Mouse (Mus musculus): ENCODE data around the gene Agap1.

Agap1 gene

GRCm38 (mm10) chr1:89576174-89576890 is 121.7 kb downstream of the Agap1 start:
- no peak for DNase-seq (ENCODE audit: low read depth, low spot score)

- DNase-seq (ENCODE audit: low read depth, low spot score), result peak; percentile 90
Observed at GRCm38 (mm10) chr1:89576985-89577384, 122.4 kb downstream of the Agap1 start.

- peak; percentile 79 for DNase-seq (ENCODE audit: low read depth, low spot score)
Observed at GRCm38 (mm10) chr1:89580031-89580998, 125.7 kb downstream of the Agap1 start.

GRCm38 (mm10) chr1:89580999-89581765 is 126.6 kb downstream of the Agap1 start:
- no peak for DNase-seq (ENCODE audit: low read depth, low spot score)

- no peak for DNase-seq (ENCODE audit: low read depth, low spot score)
Observed at GRCm38 (mm10) chr1:89581766-89582125, 127.1 kb downstream of the Agap1 start.

GRCm38 (mm10) chr1:89583369-89583768 is 128.8 kb downstream of the Agap1 start:
- no peak for DNase-seq (ENCODE audit: low read depth, low spot score)

- DNase-seq (ENCODE audit: low read depth, low spot score), result no peak
Observed at GRCm38 (mm10) chr1:89586991-89587683, 132.5 kb downstream of the Agap1 start.

GRCm38 (mm10) chr1:89588154-89588553 is 133.5 kb downstream of the Agap1 start:
- no peak for DNase-seq (ENCODE audit: low read depth, low spot score)

- no peak for DNase-seq (ENCODE audit: low read depth, low spot score)
Observed at GRCm38 (mm10) chr1:89590994-89591393, 136.4 kb downstream of the Agap1 start.

- DNase-seq (ENCODE audit: low read depth, low spot score), result no peak
Observed at GRCm38 (mm10) chr1:89593219-89593618, 138.6 kb downstream of the Agap1 start.

GRCm38 (mm10) chr1:89594999-89595398 is 140.4 kb downstream of the Agap1 start:
- DNase-seq (ENCODE audit: low read depth, low spot score), result no peak

- no peak for DNase-seq (ENCODE audit: low read depth, low spot score)
Observed at GRCm38 (mm10) chr1:89595421-89595820, 140.8 kb downstream of the Agap1 start.

GRCm38 (mm10) chr1:89596223-89596622 is 141.6 kb downstream of the Agap1 start:
- no peak for DNase-seq (ENCODE audit: low read depth, low spot score)

- no peak for DNase-seq (ENCODE audit: low read depth, low spot score)
Observed at GRCm38 (mm10) chr1:89598906-89599305, 144.3 kb downstream of the Agap1 start.

GRCm38 (mm10) chr1:89599983-89600741 is 145.6 kb downstream of the Agap1 start:
- DNase-seq (ENCODE audit: low read depth, low spot score), result no peak

GRCm38 (mm10) chr1:89601349-89601748 is 146.7 kb downstream of the Agap1 start:
- no peak for DNase-seq (ENCODE audit: low read depth, low spot score)

GRCm38 (mm10) chr1:89602879-89603278 is 148.3 kb downstream of the Agap1 start:
- no peak for DNase-seq (ENCODE audit: low read depth, low spot score)

GRCm38 (mm10) chr1:89606612-89607011 is 152.0 kb downstream of the Agap1 start:
- no peak for DNase-seq (ENCODE audit: low read depth, low spot score)

- no peak for DNase-seq (ENCODE audit: low read depth, low spot score)
Observed at GRCm38 (mm10) chr1:89608766-89609165, 154.2 kb downstream of the Agap1 start.

GRCm38 (mm10) chr1:89609964-89610363 is 155.4 kb downstream of the Agap1 start:
- no peak for DNase-seq (ENCODE audit: low read depth, low spot score)

GRCm38 (mm10) chr1:89611521-89611920 is 156.9 kb downstream of the Agap1 start:
- no peak for DNase-seq (ENCODE audit: low read depth, low spot score)
